Mouse (Mus musculus) heart, embryonic 16.5 days (tissue): ENCODE results near the gene Hdac9. TPM values are rescaled to one million over a fixed set of nuclear protein-coding genes. Genes with fewer than 3 reads are reported as not detected.

Experiments used
- ATAC-seq: fragments of 200-750 bp; cut with Nextera tagmentation; replicated peaks from 2 replicates; pipeline ENCODE4 v1.8.0; 2017; ENCODE audit warnings: moderate number of reproducible peaks; ENCODE audit not compliant: insufficient read depth, low FRiP score; ENCODE audit errors: extremely low read depth
- H3K27ac ChIP-seq: fragments of 300-500 bp; sonication (generic); 2 replicates; pipeline ENCODE4 v1.5.1; 2014; ENCODE audit warnings: mild to moderate bottlenecking, low read length, control low read depth, moderate library complexity
- H3K27me3 ChIP-seq: fragments of 300-500 bp; sonication (generic); 2 replicates; pipeline ENCODE4 v1.6.1; 2014; ENCODE audit warnings: low read length, mixed read lengths; ENCODE audit not compliant: control insufficient read depth, insufficient read depth
- H3K36me3 ChIP-seq: fragments of 300-500 bp; sonication (generic); 2 replicates; pipeline ENCODE4 v1.6.1; 2014; ENCODE audit not compliant: control insufficient read depth, insufficient read depth
- H3K4me1 ChIP-seq: fragments of 300-500 bp; sonication (generic); 2 replicates; pipeline ENCODE4 v1.6.1; 2014; ENCODE audit warnings: low read length, mixed read lengths; ENCODE audit not compliant: control insufficient read depth, insufficient read depth
- H3K4me2 ChIP-seq: fragments of 300-500 bp; sonication (generic); 2 replicates; pipeline ENCODE4 v1.6.1; 2014; ENCODE audit warnings: low read depth, mild to moderate bottlenecking, control low read depth, low read length
- H3K4me3 ChIP-seq: fragments of 300-500 bp; sonication (generic); 2 replicates; pipeline ENCODE4 v1.5.1; 2014; ENCODE audit warnings: mild to moderate bottlenecking, control low read depth, low read length
- H3K9ac ChIP-seq: fragments of 300-500 bp; sonication (generic); 2 replicates; pipeline ENCODE4 v1.6.1; 2014; ENCODE audit warnings: low read length, control low read depth
- H3K9me3 ChIP-seq: fragments of 300-500 bp; sonication (generic); replicated peaks from 2 replicates; pipeline ENCODE4 v1.6.1; 2016; ENCODE audit warnings: low read length; ENCODE audit not compliant: control insufficient read depth
- WGBS: fragments of 180-500 bp; shearing (Covaris S2); extraction: QIAGEN DNeasy Blood & Tissue Kit; methylation state at CpG from one replicate; pipeline ENCODE4 v1.1.7; 2014; 5-methylcytosine and 5-hydroxymethylcytosine counted together
- polyA plus RNA-seq: library from polyadenylated mRNA; unstranded; fragments of >200 nt; fragmentation: Nextera tagmentation; extraction: Ambion mirVana; gene quantifications from 2 replicates; pipeline ENCODE4 v1.2.1, GENCODE M21; 2015

Hdac9 gene
- polyA plus RNA-seq, 1 experiment from 2014 or later = 21.4 TPM

- 71% methylated on average over 9 of the region's 9 CpGs for WGBS
- Histone ChIP-seq H3K27me3 (no peaks in the 10 kb centered on the region), H3K4me2 (no peak overlapping the region), H3K4me3 (no peak overlapping the region), H3K27ac (no peak overlapping the region), H3K36me3 (no peaks in the 10 kb centered on the region), H3K9me3 (no peaks in the 10 kb centered on the region), H3K4me1 (no peaks in the 10 kb centered on the region), H3K9ac (no peak overlapping the region)
- ATAC-seq = no peak
These were observed 696.6 kb downstream of the Hdac9 start for GRCm38 (mm10) chr12:34220051-34220926.

- ATAC-seq = no peak
- no peaks in the 10 kb centered on the region for H3K27me3 ChIP-seq
- 83% methylated on average over 2 of the region's 2 CpGs for WGBS
- no peaks in the 10 kb centered on the region for H3K9me3 ChIP-seq
- H3K27ac ChIP-seq = no peak overlapping the region
- H3K36me3 ChIP-seq = no peaks in the 10 kb centered on the region
- no peak overlapping the region for H3K4me3 ChIP-seq
- no peaks in the 10 kb centered on the region for H3K4me1 ChIP-seq
- no peak overlapping the region for H3K9ac ChIP-seq
- no peak overlapping the region for H3K4me2 ChIP-seq
These were observed 698.3 kb downstream of the Hdac9 start for GRCm38 (mm10) chr12:34218561-34218960.

- no peak for ATAC-seq
- WGBS = 64% methylated on average over 17 of the region's 17 CpGs
- Histone ChIP-seq H3K4me2 (no peak overlapping the region), H3K4me1 (no peaks in the 10 kb centered on the region), H3K27ac (no peak overlapping the region), H3K36me3 (no peaks in the 10 kb centered on the region), H3K9me3 (no peaks in the 10 kb centered on the region), H3K27me3 (no peaks in the 10 kb centered on the region), H3K4me3 (no peak overlapping the region), H3K9ac (no peak overlapping the region)
These were observed 701.6 kb downstream of the Hdac9 start for GRCm38 (mm10) chr12:34215023-34216020.

GRCm38 (mm10) chr12:34212162-34212561 lies 704.7 kb downstream of the Hdac9 start:
- Histone ChIP-seq H3K27ac (no peak overlapping the region), H3K27me3 (no peaks in the 10 kb centered on the region), H3K4me3 (no peak overlapping the region), H3K36me3 (no peaks in the 10 kb centered on the region), H3K4me1 (no peaks in the 10 kb centered on the region), H3K4me2 (no peak overlapping the region), H3K9me3 (no peaks in the 10 kb centered on the region), H3K9ac (no peak overlapping the region)
- no peak for ATAC-seq
- 61% methylated on average over 3 of the region's 3 CpGs for WGBS

GRCm38 (mm10) chr12:34201471-34201870 lies 715.4 kb downstream of the Hdac9 start:
- ATAC-seq = no peak
- no peak overlapping the region for H3K9ac ChIP-seq
- H3K27me3 ChIP-seq = no peaks in the 10 kb centered on the region
- no peak overlapping the region for H3K27ac ChIP-seq
- H3K4me2 ChIP-seq = no peak overlapping the region
- no peaks in the 10 kb centered on the region for H3K36me3 ChIP-seq
- no peak overlapping the region for H3K4me3 ChIP-seq
- no peaks in the 10 kb centered on the region for H3K9me3 ChIP-seq
- H3K4me1 ChIP-seq = no peaks in the 10 kb centered on the region
- WGBS = 78% methylated on average over 3 of the region's 3 CpGs

- no peaks in the 10 kb centered on the region for H3K27me3 ChIP-seq
- ATAC-seq = no peak
- no peaks in the 10 kb centered on the region for H3K9me3 ChIP-seq
- H3K4me1 ChIP-seq = no peaks in the 10 kb centered on the region
- H3K4me2 ChIP-seq = no peak overlapping the region
- H3K36me3 ChIP-seq = no peaks in the 10 kb centered on the region
- H3K27ac ChIP-seq = no peak overlapping the region
- 64% methylated on average over 4 of the region's 4 CpGs for WGBS
- no peak overlapping the region for H3K9ac ChIP-seq
- no peak overlapping the region for H3K4me3 ChIP-seq
These were observed 716.9 kb downstream of the Hdac9 start for GRCm38 (mm10) chr12:34200030-34200446.

- Histone ChIP-seq H3K4me2 (no peak overlapping the region), H3K27me3 (no peaks in the 10 kb centered on the region), H3K9me3 (no peaks in the 10 kb centered on the region), H3K36me3 (no peaks in the 10 kb centered on the region), H3K9ac (no peak overlapping the region), H3K27ac (no peak overlapping the region), H3K4me1 (no peaks in the 10 kb centered on the region), H3K4me3 (no peak overlapping the region)
- ATAC-seq = no peak
These were observed 721.6 kb downstream of the Hdac9 start for GRCm38 (mm10) chr12:34195155-34195828.

- ATAC-seq = no peak
- Histone ChIP-seq H3K27ac (no peak overlapping the region), H3K9ac (no peak overlapping the region), H3K4me2 (no peak overlapping the region), H3K27me3 (no peaks in the 10 kb centered on the region), H3K4me1 (no peaks in the 10 kb centered on the region), H3K9me3 (no peaks in the 10 kb centered on the region), H3K36me3 (no peaks in the 10 kb centered on the region), H3K4me3 (no peak overlapping the region)
- WGBS = 90% methylated on average over 4 of the region's 4 CpGs
These were observed 722.8 kb downstream of the Hdac9 start for GRCm38 (mm10) chr12:34194116-34194515.
